Mouse (Mus musculus) lung, embryonic 15.5 days (tissue): ENCODE results near the gene Bcor. TPM values are rescaled to one million over a fixed set of nuclear protein-coding genes. Genes with fewer than 3 reads are reported as not detected.

Experiments
- ATAC-seq: fragments of 200-750 bp; cut with Nextera tagmentation; 2 replicates; pipeline ENCODE4 v1.8.0; 2017; ENCODE audit warnings: moderate number of reproducible peaks, borderline replicate concordance; ENCODE audit not compliant: low FRiP score, low TSS enrichment; ENCODE audit errors: extremely low read depth
- H3K27ac ChIP-seq: fragments of 300-500 bp; sonication (generic); 2 replicates; pipeline ENCODE4 v1.5.1; 2015; ENCODE audit warnings: moderate library complexity, mild to moderate bottlenecking, inconsistent platforms
- H3K27me3 ChIP-seq: fragments of 300-500 bp; sonication (generic); 2 replicates; pipeline ENCODE4 v1.6.1; 2015; ENCODE audit warnings: inconsistent platforms
- H3K36me3 ChIP-seq: fragments of 300-500 bp; sonication (generic); 2 replicates; pipeline ENCODE4 v1.6.1; 2015; ENCODE audit warnings: inconsistent platforms
- H3K4me1 ChIP-seq: fragments of 300-500 bp; sonication (generic); 2 replicates; pipeline ENCODE4 v1.6.1; 2015; ENCODE audit warnings: inconsistent platforms
- H3K4me2 ChIP-seq: fragments of 300-500 bp; sonication (generic); 2 replicates; pipeline ENCODE4 v1.6.1; 2015; ENCODE audit warnings: inconsistent platforms, mild to moderate bottlenecking, moderate library complexity
- H3K4me3 ChIP-seq: fragments of 300-500 bp; sonication (generic); 2 replicates; pipeline ENCODE4 v1.5.1; 2015; ENCODE audit warnings: mild to moderate bottlenecking, inconsistent platforms
- H3K9ac ChIP-seq: fragments of 300-500 bp; sonication (generic); 2 replicates; pipeline ENCODE4 v1.6.1; 2015; ENCODE audit warnings: inconsistent platforms
- H3K9me3 ChIP-seq: fragments of 300-500 bp; sonication (generic); 2 replicates; pipeline ENCODE4 v1.6.1; 2016; ENCODE audit warnings: inconsistent platforms
- WGBS: fragments of 180-500 bp; shearing (Covaris S2); methylation state at CpG from one replicate; pipeline ENCODE4 v1.1.7; 2015; 5-methylcytosine and 5-hydroxymethylcytosine counted together
- polyA plus RNA-seq: library from polyadenylated mRNA; unstranded; fragments of >200 nt; fragmentation: Nextera tagmentation; extraction: Ambion mirVana; gene quantifications from 2 replicates; pipeline ENCODE4 v1.2.1, GENCODE M21; 2015

Bcor gene
- polyA plus RNA-seq, 1 experiment from 2014 or later, result 20.8 TPM

DNA sequence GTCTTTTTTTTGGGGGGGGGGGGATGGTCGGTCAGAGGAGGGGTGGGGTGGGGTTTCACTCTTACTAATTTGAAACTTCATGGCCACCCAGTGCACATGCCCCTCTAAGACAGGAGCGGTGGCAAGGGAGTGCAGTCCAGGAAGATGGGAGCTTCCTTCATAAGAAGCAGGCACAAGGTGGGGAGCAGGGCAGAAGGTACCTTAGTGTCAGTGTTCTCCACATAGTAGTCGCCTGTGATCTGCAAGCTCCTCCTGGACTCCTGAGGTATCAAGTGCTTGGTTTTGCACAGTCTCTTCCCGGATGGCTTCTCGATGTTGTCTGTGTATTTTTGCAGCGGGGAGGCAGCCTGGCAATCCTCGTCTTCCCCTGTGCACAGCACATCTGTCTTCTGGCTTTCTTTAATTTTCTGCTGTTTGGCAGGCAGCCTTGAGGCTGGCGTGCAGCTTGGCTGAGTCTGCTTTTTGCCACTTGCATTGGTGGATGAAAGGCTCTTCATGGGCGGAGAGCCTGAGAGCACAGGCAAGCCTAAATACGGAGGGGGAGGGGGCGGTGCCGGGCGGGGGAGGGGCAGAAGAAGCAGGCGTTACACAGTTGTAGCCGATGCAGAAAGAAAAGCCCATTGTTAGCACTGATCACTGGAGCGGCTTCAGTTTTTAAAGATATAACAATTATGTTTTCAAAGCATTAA, 112.8 kb downstream of the Bcor start:
- Histone ChIP-seq H3K4me2 (no peak overlapping the region), H3K9ac (no peak overlapping the region), H3K36me3 (peaks cover 4% of the 10 kb centered on the region), H3K27ac (no peak overlapping the region), H3K9me3 (no peaks in the 10 kb centered on the region), H3K4me1 (peaks cover 19% of the 10 kb centered on the region), H3K4me3 (no peak overlapping the region), H3K27me3 (no peaks in the 10 kb centered on the region)
- ATAC-seq, result peak; percentile 63; the same call in 1 of the 2 replicates
- WGBS, result 29% methylated on average over 16 of the region's 16 CpGs

DNA sequence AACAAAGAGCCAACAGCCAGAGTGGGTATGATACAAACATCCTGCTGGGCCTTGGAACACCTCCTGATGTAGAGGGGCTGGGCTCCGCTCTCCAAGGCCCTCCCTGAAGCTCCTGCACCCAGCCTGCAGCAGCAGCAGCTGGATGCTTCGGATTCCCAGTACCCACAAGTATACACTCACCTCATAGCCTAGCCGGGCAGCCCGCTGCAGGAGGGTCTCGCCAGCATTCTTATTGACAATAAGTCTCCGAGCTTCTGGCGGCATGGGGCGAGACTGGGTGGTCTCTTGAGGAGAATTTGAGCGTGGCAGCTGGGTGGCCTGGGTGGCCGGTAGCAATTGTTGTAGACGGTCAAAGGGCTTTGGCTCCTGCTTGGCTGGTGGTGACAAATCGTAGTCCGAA, 113.5 kb downstream of the Bcor start:
- ATAC-seq, result no peak
- Histone ChIP-seq H3K4me3 (no peak overlapping the region), H3K9me3 (no peaks in the 10 kb centered on the region), H3K27me3 (no peaks in the 10 kb centered on the region), H3K9ac (no peak overlapping the region), H3K27ac (no peak overlapping the region), H3K4me1 (peaks cover 19% of the 10 kb centered on the region), H3K4me2 (no peak overlapping the region), H3K36me3 (peaks cover 4% of the 10 kb centered on the region)
- WGBS, result 47% methylated on average over 13 of the region's 13 CpGs

DNA sequence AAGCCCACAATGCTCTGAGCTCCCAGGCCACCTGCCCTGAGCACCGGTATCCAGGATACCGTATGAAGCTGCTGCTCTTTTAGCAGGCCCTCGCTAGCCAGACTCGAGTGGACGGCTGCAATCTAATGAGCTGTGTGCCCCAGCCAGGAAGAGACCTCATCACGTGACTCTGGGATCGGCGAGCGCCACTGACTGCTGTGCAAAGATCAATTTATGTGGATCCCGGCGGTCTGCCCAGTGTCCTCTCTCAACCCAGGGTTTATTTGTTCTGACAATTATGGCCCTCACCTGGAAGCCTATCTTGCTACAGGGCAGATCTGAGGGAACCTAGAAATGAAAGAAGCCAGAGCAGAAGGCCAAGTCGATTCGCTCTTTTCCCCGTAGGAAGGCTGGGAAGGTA, 116.8 kb downstream of the Bcor start:
- H3K4me2 ChIP-seq, result no peak overlapping the region
- H3K4me3 ChIP-seq, result no peak overlapping the region
- no peak for ATAC-seq
- H3K4me1 ChIP-seq, result peaks cover 11% of the 10 kb centered on the region
- H3K27me3 ChIP-seq, result no peaks in the 10 kb centered on the region
- peaks cover 26% of the 10 kb centered on the region for H3K36me3 ChIP-seq
- H3K9me3 ChIP-seq, result no peaks in the 10 kb centered on the region
- WGBS, result 73% methylated on average over 14 of the region's 14 CpGs
- H3K27ac ChIP-seq, result no peak overlapping the region
- no peak overlapping the region for H3K9ac ChIP-seq

DNA sequence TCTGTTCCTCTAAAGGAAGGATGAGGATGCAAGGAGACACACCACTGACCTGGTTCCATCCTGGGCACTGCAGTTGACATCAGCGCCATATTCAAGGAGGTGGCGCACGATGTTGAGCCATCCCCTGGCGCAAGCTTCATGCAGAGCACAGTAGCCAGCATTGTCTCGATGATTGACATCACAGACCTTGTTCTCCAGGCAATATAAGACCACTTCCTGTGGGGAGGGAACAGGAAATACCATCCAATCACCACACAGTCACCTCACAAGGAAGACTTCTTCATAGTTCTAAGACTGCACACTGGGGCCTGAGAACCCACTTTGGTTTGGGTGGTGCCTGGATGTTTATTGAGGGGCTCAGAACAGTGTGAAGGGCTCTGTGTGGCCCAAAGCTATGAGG, 118.7 kb downstream of the Bcor start:
- peaks cover 27% of the 10 kb centered on the region for H3K36me3 ChIP-seq
- WGBS, result 93% methylated on average over 5 of the region's 5 CpGs
- no peak overlapping the region for H3K27ac ChIP-seq
- H3K4me1 ChIP-seq, result no peaks in the 10 kb centered on the region
- H3K9me3 ChIP-seq, result no peaks in the 10 kb centered on the region
- ATAC-seq, result no peak
- H3K9ac ChIP-seq, result no peak overlapping the region
- H3K27me3 ChIP-seq, result no peaks in the 10 kb centered on the region
- no peak overlapping the region for H3K4me2 ChIP-seq
- no peak overlapping the region for H3K4me3 ChIP-seq

DNA sequence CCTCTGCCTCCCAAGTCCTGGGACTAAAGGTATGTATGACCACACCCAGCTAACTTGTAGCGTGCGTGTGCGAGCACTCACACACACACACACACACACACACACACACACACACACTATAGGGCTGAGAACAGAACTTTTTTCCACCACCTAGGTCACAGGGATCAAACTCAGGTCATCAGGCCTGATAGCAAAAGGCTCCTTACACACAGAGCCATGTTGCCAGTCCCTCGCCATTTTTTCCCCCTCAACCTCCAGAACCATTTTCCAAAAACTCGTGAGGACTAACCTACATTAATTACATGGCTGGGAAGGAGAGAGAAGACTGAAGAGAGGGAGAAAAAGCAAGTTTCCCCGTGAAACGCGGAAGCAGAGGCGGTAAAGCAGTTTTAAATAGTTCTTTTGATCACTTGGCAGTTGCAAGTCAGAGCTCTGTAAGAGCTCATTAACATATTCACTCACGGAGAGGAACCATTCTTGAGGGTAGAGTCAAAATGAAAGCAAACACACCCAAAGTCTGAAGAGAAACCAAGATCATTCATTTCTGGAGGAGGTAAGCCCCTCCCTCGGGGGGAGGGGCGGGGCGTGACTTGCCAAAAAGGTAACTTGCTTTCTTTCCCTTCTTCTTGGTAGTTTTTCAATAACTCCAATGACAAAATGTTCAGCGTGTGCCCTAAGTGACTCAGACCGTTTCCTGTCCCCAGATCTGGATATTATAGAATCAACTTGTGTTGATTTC, 145.3 kb downstream of the Bcor start:
- 48% methylated on average over 15 of the region's 15 CpGs for WGBS
- Histone ChIP-seq H3K9ac (no peak overlapping the region), H3K36me3 (no peaks in the 10 kb centered on the region)

DNA sequence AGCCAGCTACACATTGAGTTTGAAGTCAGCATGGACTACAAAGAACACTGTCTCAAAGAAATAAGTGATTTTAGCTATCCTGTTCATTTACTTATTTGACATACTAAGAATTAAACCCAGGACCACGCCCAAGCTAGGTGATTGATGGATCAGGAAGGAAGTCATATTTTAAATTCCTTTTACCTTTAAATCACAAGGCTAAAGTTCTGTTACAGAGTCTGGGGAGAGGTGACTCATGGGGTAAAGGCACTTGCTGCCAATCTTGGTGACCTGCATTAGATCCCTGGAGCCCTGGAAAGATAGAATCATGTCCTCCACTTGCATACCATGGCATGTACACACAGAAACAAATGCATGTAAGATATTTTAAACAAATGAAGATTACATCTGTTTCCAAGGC, 149.5 kb downstream of the Bcor start:
- Histone ChIP-seq H3K4me1 (peaks cover 19% of the 10 kb centered on the region), H3K9ac (no peak overlapping the region), H3K27me3 (peaks cover 26% of the 10 kb centered on the region; the same call in 1 of the 2 replicates), H3K9me3 (no peaks in the 10 kb centered on the region), H3K4me2 (no peak overlapping the region), H3K36me3 (no peaks in the 10 kb centered on the region), H3K27ac (no peak overlapping the region), H3K4me3 (no peak overlapping the region)
- no peak for ATAC-seq
- 73% methylated on average over 1 of the region's 1 CpGs for WGBS

More for the DNA sequence above, 145.3 kb downstream of the Bcor start:
- Histone ChIP-seq H3K4me1 (no peaks in the 10 kb centered on the region), H3K9me3 (no peaks in the 10 kb centered on the region), H3K4me2 (no peak overlapping the region), H3K27me3 (no peaks in the 10 kb centered on the region), H3K4me3 (no peak overlapping the region), H3K27ac (no peak overlapping the region)
- no peak for ATAC-seq

DNA sequence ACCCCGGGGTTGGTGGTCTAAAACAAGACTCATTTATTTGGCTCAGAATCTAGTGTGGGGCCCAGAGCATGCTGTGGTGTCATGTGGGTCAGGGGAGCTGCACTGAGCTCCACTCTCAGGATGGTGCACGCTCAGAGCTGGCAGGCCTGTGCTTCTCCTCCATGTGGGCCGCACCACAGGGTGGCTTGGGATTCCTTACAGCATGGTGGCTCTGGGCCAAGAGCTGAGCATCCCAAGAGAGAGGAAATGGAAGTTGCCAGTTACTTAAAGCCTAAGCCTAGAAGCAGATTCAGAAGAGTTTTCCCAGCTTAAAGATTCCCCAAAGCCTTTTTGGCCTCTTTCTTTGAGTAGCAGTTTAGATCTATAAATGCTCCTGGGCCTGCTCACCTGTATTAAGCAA, 151.1 kb downstream of the Bcor start:
- 31% methylated on average over 3 of the region's 3 CpGs for WGBS
- Histone ChIP-seq H3K9ac (no peak overlapping the region), H3K36me3 (no peaks in the 10 kb centered on the region), H3K4me1 (peaks cover 35% of the 10 kb centered on the region), H3K27me3 (peaks cover 41% of the 10 kb centered on the region; the same call in 1 of the 2 replicates), H3K4me2 (no peak overlapping the region), H3K4me3 (no peak overlapping the region), H3K27ac (no peak overlapping the region), H3K9me3 (no peaks in the 10 kb centered on the region)
- ATAC-seq, result no peak

DNA sequence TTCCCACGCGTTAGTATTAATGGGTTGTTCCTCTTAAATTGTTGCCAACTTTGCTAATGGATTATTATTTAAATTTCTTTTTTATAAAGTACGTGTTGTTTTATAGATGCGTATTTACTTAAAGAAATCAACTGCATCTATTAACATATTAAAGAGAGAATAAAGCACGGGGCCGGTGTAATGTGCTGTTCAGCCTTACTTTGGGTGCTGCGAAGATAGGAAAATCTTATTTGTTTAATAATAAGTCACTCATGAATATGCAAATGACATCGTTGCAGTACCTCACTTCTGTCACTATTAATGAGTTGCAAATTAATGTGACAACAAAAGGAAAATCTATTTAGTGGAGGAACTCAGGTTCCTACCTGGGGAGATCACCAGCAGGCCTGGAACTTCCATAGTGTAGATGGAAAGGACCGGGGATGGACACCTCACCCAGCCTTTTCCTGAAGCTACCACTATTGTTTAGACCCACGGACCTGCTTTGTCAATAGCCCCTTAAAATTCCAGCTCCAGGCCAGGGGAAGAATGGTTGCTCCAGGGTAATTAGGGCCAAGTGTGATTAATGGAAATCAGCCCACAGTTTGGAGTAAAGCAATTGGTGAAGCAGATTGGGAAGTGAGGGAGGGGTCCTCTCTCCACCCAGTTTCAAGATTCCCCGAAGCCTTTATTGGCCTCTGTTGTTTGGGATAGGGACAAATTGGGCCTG, 152.2 kb downstream of the Bcor start:
- Histone ChIP-seq H3K4me2 (peak overlapping the region; percentile 72), H3K4me1 (peaks cover 44% of the 10 kb centered on the region), H3K36me3 (no peaks in the 10 kb centered on the region), H3K4me3 (no peak overlapping the region), H3K27ac (peak overlapping the region; percentile 96; the same call in 1 of the 2 replicates), H3K9ac (no peak overlapping the region), H3K9me3 (no peaks in the 10 kb centered on the region), H3K27me3 (peaks cover 42% of the 10 kb centered on the region; the same call in 1 of the 2 replicates)
- ATAC-seq, result no peak
- WGBS, result 25% methylated on average over 11 of the region's 11 CpGs

DNA sequence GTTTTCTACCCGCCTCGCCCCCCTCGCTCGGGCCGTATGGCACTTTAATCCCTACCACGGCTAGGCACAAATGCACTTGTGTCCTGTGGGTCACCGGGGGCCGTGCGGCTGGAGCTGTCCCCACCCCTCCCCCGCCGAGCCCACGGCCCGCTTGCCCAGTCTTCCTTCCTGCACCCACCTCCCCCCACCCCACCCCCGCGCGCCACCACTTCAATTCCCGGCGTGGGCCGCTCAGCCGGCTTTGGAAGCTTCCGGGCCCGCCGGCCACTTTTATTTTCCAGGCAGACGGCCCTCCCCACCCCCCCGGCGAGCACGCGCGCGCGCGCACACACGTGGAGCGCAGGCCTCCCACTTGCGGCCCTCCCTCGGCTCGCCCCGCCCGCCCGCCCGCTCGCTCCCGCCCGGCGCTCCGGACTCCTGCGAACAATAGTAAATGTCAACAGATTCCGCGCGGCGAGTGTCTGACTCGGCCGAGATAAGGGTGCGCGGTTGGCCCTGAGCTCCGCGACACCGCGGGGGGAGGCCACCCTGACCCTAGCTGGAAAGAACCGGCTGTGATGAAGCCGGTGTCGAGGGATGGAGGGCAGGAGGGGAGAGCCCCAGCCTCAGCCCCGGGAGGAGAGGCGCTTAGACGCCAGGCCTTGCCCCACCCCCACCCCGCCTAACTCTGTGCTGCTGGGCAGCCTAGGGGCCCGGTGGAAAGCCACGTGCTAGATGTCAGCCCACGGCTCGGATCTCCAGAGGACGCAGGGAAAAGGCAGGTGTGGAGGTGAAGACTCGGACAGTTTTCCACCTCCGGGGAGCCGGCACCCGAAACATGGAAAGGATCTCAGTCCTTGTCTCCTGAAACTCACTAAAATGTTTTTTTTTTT, 153.0 kb downstream of the Bcor start:
- Histone ChIP-seq H3K4me3 (peak overlapping the region; percentile 42), H3K4me1 (peaks cover 51% of the 10 kb centered on the region), H3K9ac (peak overlapping the region; percentile 49), H3K27ac (peak overlapping the region; percentile 96), H3K4me2 (peak overlapping the region; percentile 72), H3K36me3 (no peaks in the 10 kb centered on the region), H3K27me3 (peaks cover 42% of the 10 kb centered on the region; the same call in 1 of the 2 replicates), H3K9me3 (no peaks in the 10 kb centered on the region)
- WGBS, result 2% methylated on average over 53 of the region's 75 CpGs
- ATAC-seq, result peak; percentile 64

DNA sequence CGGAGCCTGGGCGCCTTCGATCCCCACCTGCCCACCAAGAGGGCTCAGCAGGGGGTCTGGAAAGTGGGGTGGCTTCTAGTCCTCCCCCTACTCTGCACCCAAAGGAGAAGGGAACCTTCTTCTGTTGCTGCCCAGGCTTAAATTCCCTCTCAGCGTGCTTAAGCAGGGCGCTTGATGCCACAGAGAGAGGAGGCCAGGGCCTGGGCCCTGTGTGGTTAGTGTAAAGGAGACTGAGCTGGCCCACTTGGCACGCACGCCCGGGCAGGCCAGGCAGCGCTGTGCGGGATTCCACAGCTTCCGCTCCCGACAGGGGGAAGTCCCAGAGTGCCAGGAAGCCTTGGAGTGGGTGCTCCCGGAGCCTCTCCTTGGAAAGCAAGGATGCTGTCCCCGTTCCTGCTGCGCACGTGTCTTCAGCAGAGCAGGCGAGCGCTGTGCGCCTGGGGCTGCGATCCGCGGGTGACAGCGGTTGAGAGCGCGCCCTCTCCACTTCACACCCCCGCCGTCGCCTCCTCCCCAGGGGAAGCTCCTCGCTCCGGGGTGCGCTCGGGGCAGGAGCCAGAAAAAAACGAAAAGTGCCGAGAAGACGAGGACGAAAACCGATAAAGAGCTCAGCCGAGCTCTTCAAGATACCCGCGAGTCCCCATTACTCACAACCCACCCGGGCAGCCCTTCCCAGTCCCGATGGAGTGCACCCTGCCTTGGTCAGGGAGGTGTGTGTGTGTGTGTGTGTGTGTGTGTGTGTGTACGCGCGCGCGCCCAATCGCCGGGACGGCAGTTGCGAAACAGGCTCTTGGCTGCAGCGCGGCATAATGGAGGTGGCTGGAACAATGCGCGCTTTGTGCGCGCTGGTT, 153.9 kb downstream of the Bcor start:
- Histone ChIP-seq H3K4me3 (peak overlapping the region; percentile 42), H3K4me2 (peak overlapping the region; percentile 72), H3K4me1 (peaks cover 55% of the 10 kb centered on the region), H3K9ac (peak overlapping the region; percentile 49), H3K9me3 (no peaks in the 10 kb centered on the region), H3K27me3 (peaks cover 49% of the 10 kb centered on the region; the same call in 1 of the 2 replicates), H3K36me3 (no peaks in the 10 kb centered on the region), H3K27ac (peak overlapping the region; percentile 96)
- WGBS, result 2% methylated on average over 53 of the region's 57 CpGs
- peak; percentile 66 for ATAC-seq
